ENCODE assay signal across 31 mouse cellular contexts in genomic region chr4:58149186-58149585, GRCm38 (mm10). TPM values are rescaled to one million over a fixed set of nuclear protein-coding genes. Genes with fewer than 3 reads are reported as not detected.
DNase-seq lines count a peak whose midpoint lies in the region; ATAC-seq lines count a peak whose summit lies in the region.
"Had no signal": no experiment of that assay in that cellular context is flagged by ENCODE, and none has a peak within 500 bp of the region (broad histone marks: within the 10 kb centered on the region; RNA-seq: fewer than 3 reads in every experiment).

No protein-coding gene starts in this region.

- H3K9ac ChIP-seq in lung, embryonic 16.5 days (ENCODE audit: low read length): no peak overlapping the region
- H3K9ac ChIP-seq in forebrain, embryonic 12.5 days: no peak overlapping the region
- H3K9ac ChIP-seq: embryonic facial prominence, embryonic 13.5 days; forebrain, postnatal 0 days; heart, embryonic 15.5 days; kidney, embryonic 15.5 days; limb, embryonic 13.5 days; liver, embryonic 13.5 days had no signal

- H3K9me3 ChIP-seq in heart, embryonic 10.5 days: no peaks in the 10 kb centered on the region
- H3K9me3 ChIP-seq in lung, embryonic 16.5 days (ENCODE audit: control insufficient read depth, low read length): peaks cover 5% of the 10 kb centered on the region; the same call in 1 of the 2 replicates
- H3K9me3 ChIP-seq in forebrain, embryonic 12.5 days: no peaks in the 10 kb centered on the region
- H3K9me3 ChIP-seq: heart, embryonic 15.5 days; kidney, embryonic 15.5 days had no signal

- H3K4me3 ChIP-seq in heart, embryonic 10.5 days: no peak overlapping the region
- no peak overlapping the region for H3K4me3 ChIP-seq in lung, embryonic 16.5 days (ENCODE audit: low read length)
- no peak overlapping the region for H3K4me3 ChIP-seq in forebrain, embryonic 12.5 days (replicated peaks)
- H3K4me3 ChIP-seq: embryonic facial prominence, embryonic 13.5 days; heart, adult 2 months; heart, embryonic 15.5 days; kidney, embryonic 15.5 days; layer of hippocampus, adult 2 months; limb, embryonic 13.5 days; liver, embryonic 13.5 days had no signal

- no peaks in the 10 kb centered on the region for H3K4me1 ChIP-seq in heart, embryonic 10.5 days
- H3K4me1 ChIP-seq in lung, embryonic 16.5 days (replicated peaks; ENCODE audit: control insufficient read depth, insufficient read depth, low read length): peaks cover 11% of the 10 kb centered on the region
- H3K4me1 ChIP-seq in forebrain, embryonic 12.5 days: no peaks in the 10 kb centered on the region
- H3K4me1 ChIP-seq: embryonic facial prominence, embryonic 13.5 days; heart, embryonic 15.5 days; limb, embryonic 13.5 days; liver, embryonic 13.5 days had no signal

- no peak overlapping the region for H3K27ac ChIP-seq in heart, embryonic 10.5 days
- H3K27ac ChIP-seq in lung, embryonic 16.5 days (ENCODE audit: low read length): no peak overlapping the region
- H3K27ac ChIP-seq in forebrain, embryonic 12.5 days: no peak overlapping the region
- H3K27ac ChIP-seq: embryonic facial prominence, embryonic 13.5 days; heart, adult 2 months; heart, embryonic 15.5 days; kidney, embryonic 15.5 days; layer of hippocampus, adult 2 months; limb, embryonic 13.5 days; liver, embryonic 13.5 days; macrophage; stomach, postnatal 0 days had no signal

- no peaks in the 10 kb centered on the region for H3K27me3 ChIP-seq in heart, embryonic 10.5 days (ENCODE audit: insufficient read depth, poor library complexity, severe bottlenecking)
- no peaks in the 10 kb centered on the region for H3K27me3 ChIP-seq in lung, embryonic 16.5 days (ENCODE audit: control insufficient read depth, insufficient read depth, low read depth, low read length)
- no peaks in the 10 kb centered on the region for H3K27me3 ChIP-seq in forebrain, embryonic 12.5 days
- H3K27me3 ChIP-seq: embryonic facial prominence, embryonic 13.5 days; heart, embryonic 15.5 days; kidney, embryonic 15.5 days; limb, embryonic 13.5 days; liver, embryonic 13.5 days; Patski had no signal

- H3K36me3 ChIP-seq in heart, embryonic 10.5 days: no peaks in the 10 kb centered on the region
- H3K36me3 ChIP-seq in lung, embryonic 16.5 days (ENCODE audit: control insufficient read depth, insufficient read depth, low read length): 0 out of 2 replicates have a peak, but pooled peaks cover 2% of the 10 kb centered on the region
- H3K36me3 ChIP-seq in forebrain, embryonic 12.5 days (replicated peaks): no peaks in the 10 kb centered on the region
- H3K36me3 ChIP-seq: G1E; heart, embryonic 15.5 days; kidney, embryonic 15.5 days; liver, embryonic 13.5 days had no signal

- DNase-seq in heart, adult 18-20 months: peak; percentile 6 to 22
- no peak for DNase-seq in heart, embryonic 10.5 days (ENCODE audit: low spot score)
- no peak for DNase-seq in lung, postnatal 4 days
- DNase-seq in adipocyte (ENCODE audit: low spot score): peak; percentile 57
- DNase-seq in skeletal muscle tissue, adult 2 months (ENCODE audit: low read depth, low spot score): peak; percentile 34
- DNase-seq: adrenal gland, postnatal 25 days; cerebellum, adult 11-12 months; cerebellum, adult 9-11 months; forebrain, postnatal 0 days; gastrocnemius, postnatal 14 days; heart, adult 2 months; kidney, adult 18-20 months; kidney, postnatal 36 days; liver, embryonic 13.5 days; right cerebral cortex, postnatal 25 days; thymus, adult 18-20 months; thymus, postnatal 25 days had no signal

- peak; percentile 56 for ATAC-seq in lung, embryonic 16.5 days (ENCODE audit: low read depth)
- ATAC-seq in forebrain, embryonic 12.5 days (ENCODE audit: low FRiP score): no peak
- ATAC-seq: forebrain, postnatal 0 days; hindbrain, embryonic 16.5 days; midbrain, embryonic 16.5 days; Patski had no signal

- WGBS in heart, embryonic 10.5 days: 48% methylated on average over 1 of the region's 1 CpGs
- WGBS in lung, embryonic 16.5 days: 33% methylated on average over 1 of the region's 1 CpGs
- WGBS in forebrain, embryonic 12.5 days: 70% methylated on average over 1 of the region's 1 CpGs

- no peak overlapping the region for H3K4me2 ChIP-seq in lung, embryonic 16.5 days (ENCODE audit: low read depth, low read length)
- no peak overlapping the region for H3K4me2 ChIP-seq in forebrain, embryonic 12.5 days
- H3K4me2 ChIP-seq: embryonic facial prominence, embryonic 13.5 days; heart, embryonic 15.5 days; kidney, embryonic 15.5 days; limb, embryonic 13.5 days; liver, embryonic 13.5 days had no signal

RNA-seq across cellular contexts. Expression of gene Svep1, which starts 57.5 kb away (rescaled TPM):
- 1 to 10 TPM; 3.7 to 3.9 TPM for total RNA-seq in heart, adult 18-20 months (2021)
- 1.8 and 3.4 TPM in 2 replicates for polyA plus RNA-seq in heart, embryonic 10.5 days (2016; fragmentation: Nextera tagmentation; extraction: Ambion mirVana)
- polyA plus RNA-seq in lung, embryonic 16.5 days (2015; fragmentation: Nextera tagmentation; extraction: Ambion mirVana): 13.4 and 13.8 TPM in 2 replicates
- 1.9 and 2.9 TPM in 2 replicates for polyA plus RNA-seq in forebrain, embryonic 12.5 days (2016; fragmentation: Nextera tagmentation; extraction: Ambion mirVana)
- total RNA-seq: neutrophil, adult 5-6 weeks had no signal
- polyA plus RNA-seq: G1E, macrophage had no signal

Comparison
In these comparisons a context has a peak if more than half of its experiments do, and no peak if none do; other contexts are left out.
1. DNase-seq: peak in heart, adult 18-20 months (2 of 2), adipocyte (single experiment) and skeletal muscle tissue, adult 2 months (single experiment); none in heart, embryonic 10.5 days (single experiment) and lung, postnatal 4 days (0 of 2).